Mouse (Mus musculus): ENCODE measurements around the gene Ppp1r17. TPM values are rescaled to one million over a fixed set of nuclear protein-coding genes. Genes with fewer than 3 reads are reported as not detected.

Gene Ppp1r17
- polyA plus RNA-seq, 1 experiment from 2014 or later = 5.6 TPM

DNA sequence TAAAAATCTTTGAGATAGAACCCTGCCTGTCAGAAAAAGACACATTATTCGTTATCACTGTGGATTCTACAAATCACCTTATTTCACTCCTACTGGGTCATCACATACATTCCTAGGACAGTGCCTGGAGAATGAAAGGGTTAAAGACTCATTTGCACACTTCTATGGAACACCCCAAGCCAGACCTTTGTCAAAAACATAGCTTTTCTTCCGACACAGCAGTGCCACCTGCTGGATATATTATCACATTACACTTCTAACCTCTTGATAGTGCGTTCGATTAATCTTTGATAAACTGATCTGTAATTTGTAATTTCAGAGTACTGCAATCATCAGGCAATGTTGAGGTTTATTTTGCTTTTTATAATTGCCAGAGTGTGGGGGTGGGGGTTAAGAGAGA is 31.8 kb downstream of the Ppp1r17 start:
- Histone ChIP-seq H3K4me1 (ENCODE audit: control insufficient read depth in 2 of 2, insufficient read depth in 2 of 2, low read length in 2 of 2) (no peaks in the 10 kb centered on the region), H3K9ac (ENCODE audit: low read length) (no peak overlapping the region), H3K4me2 (ENCODE audit: low read length) (no peak overlapping the region), H3K36me3 (ENCODE audit: control insufficient read depth, insufficient read depth, low read length) (no peaks in the 10 kb centered on the region), H3K27me3 (ENCODE audit: control insufficient read depth, insufficient read depth, low read length) (no peaks in the 10 kb centered on the region), H3K4me3 (ENCODE audit: control insufficient read depth in 1 of 2, insufficient read depth in 1 of 2, low read depth in 1 of 2, low read length in 2 of 2) (no peak overlapping the region), H3K27ac (replicated peaks in 1 of 2; ENCODE audit: control insufficient read depth in 1 of 2, insufficient read depth in 1 of 2, low read depth in 2 of 2, low read length in 2 of 2) (no peak overlapping the region), H3K9me3 (ENCODE audit: control insufficient read depth, low read length) (no peaks in the 10 kb centered on the region)
- no peak for ATAC-seq (ENCODE audit: insufficient number of reproducible peaks, insufficient read depth, low FRiP score, low read depth)
- 27% methylated on average over 4 of the region's 4 CpGs for WGBS

DNA sequence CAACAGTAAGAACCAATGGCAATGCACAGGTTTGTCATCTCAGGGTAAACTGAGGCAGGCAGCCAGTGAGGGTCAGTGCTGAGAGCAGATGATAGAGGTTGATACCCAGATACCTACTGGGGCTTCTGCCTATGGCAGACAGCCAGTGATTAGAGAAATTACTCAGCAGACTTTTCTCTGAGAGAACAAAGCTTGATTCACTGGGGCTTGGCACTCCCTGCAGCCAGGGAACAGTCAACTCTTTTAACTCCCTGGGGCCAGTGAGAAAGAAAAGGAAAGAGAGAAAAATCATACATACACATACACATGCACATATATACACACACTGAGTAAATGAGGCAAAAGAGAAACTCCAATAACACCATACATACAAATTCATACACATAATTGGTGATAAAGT is 46.4 kb downstream of the Ppp1r17 start:
- ATAC-seq (ENCODE audit: insufficient number of reproducible peaks, insufficient read depth, low FRiP score, low read depth) = no peak

DNA sequence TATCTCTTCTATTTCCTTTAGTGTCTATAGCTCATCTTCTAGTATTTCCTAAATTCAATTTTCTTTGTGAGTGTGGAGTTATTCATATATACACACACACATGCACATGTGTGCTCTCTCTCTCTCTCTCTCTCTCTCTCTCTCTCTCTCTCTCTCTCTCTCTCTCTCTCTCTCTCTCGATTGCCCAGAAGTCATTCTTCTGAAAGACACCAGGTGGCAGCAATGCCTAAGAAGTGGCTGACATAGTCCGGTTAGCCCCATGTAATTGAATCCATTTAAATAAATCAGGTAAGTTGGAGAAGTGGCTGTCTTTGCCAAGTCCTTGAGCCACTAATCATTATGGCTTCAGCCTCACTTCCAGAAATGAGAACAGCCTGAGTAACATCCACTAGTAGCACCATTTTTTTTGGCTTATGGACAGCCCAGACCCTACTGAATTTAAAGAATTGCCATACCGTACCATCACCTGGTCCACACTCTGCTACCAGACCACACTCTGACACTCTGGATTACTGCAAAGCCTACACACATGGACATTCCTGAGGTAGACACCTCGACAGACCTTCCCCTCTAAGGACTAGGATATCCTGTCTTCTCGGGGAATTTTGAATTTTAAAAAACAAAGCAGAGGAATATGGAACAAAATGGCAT is 49.5 kb downstream of the Ppp1r17 start:
- H3K9ac ChIP-seq (ENCODE audit: low read length) = no peak overlapping the region
- no peaks in the 10 kb centered on the region for H3K4me1 ChIP-seq (ENCODE audit: control insufficient read depth in 2 of 2, insufficient read depth in 2 of 2, low read length in 2 of 2)
- no peaks in the 10 kb centered on the region for H3K27me3 ChIP-seq (ENCODE audit: control insufficient read depth, insufficient read depth, low read length)
- 37% methylated on average over 5 of the region's 5 CpGs for WGBS
- no peak overlapping the region for H3K4me2 ChIP-seq (ENCODE audit: low read length)
- H3K27ac ChIP-seq (replicated peaks in 1 of 2; ENCODE audit: control insufficient read depth in 1 of 2, insufficient read depth in 1 of 2, low read depth in 2 of 2, low read length in 2 of 2) = no peak overlapping the region
- H3K36me3 ChIP-seq (ENCODE audit: control insufficient read depth, insufficient read depth, low read length) = no peaks in the 10 kb centered on the region
- no peak overlapping the region for H3K4me3 ChIP-seq (ENCODE audit: control insufficient read depth in 1 of 2, insufficient read depth in 1 of 2, low read depth in 1 of 2, low read length in 2 of 2)
- H3K9me3 ChIP-seq (ENCODE audit: control insufficient read depth, low read length) = no peaks in the 10 kb centered on the region
- no peak for ATAC-seq (ENCODE audit: insufficient number of reproducible peaks, insufficient read depth, low FRiP score, low read depth)

More for the DNA sequence above, 46.4 kb downstream of the Ppp1r17 start:
- H3K4me3 ChIP-seq (ENCODE audit: control insufficient read depth in 1 of 2, insufficient read depth in 1 of 2, low read depth in 1 of 2, low read length in 2 of 2) = no peak overlapping the region
- H3K4me2 ChIP-seq (ENCODE audit: low read length) = no peak overlapping the region
- no peak overlapping the region for H3K27ac ChIP-seq (replicated peaks in 1 of 2; ENCODE audit: control insufficient read depth in 1 of 2, insufficient read depth in 1 of 2, low read depth in 2 of 2, low read length in 2 of 2)
- H3K9ac ChIP-seq (ENCODE audit: low read length) = no peak overlapping the region
- no peaks in the 10 kb centered on the region for H3K27me3 ChIP-seq (ENCODE audit: control insufficient read depth, insufficient read depth, low read length)
- H3K9me3 ChIP-seq (ENCODE audit: control insufficient read depth, low read length) = no peaks in the 10 kb centered on the region
- H3K36me3 ChIP-seq (ENCODE audit: control insufficient read depth, insufficient read depth, low read length) = no peaks in the 10 kb centered on the region
- no peaks in the 10 kb centered on the region for H3K4me1 ChIP-seq (ENCODE audit: control insufficient read depth in 2 of 2, insufficient read depth in 2 of 2, low read length in 2 of 2)

DNA sequence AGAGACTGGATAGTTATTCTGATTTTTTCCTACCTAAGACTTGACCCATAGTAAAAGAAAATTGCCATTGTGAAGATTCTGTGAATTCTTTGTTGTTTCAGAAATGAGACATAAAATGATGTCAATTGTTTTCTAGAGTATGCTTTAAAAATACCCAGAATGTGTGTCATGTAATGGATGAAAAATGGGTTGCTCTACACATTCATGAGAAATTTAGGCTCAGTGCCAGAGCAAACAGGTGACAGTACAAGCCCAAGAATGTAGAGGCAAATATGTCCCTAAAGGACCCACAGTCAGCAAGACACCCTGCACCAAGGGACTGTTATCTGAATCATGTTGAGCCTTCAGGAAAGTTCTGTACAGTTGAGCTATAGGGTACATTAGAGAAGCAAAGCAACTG is 51.2 kb downstream of the Ppp1r17 start:
- ATAC-seq (ENCODE audit: insufficient number of reproducible peaks, insufficient read depth, low FRiP score, low read depth) = no peak
- no peaks in the 10 kb centered on the region for H3K36me3 ChIP-seq (ENCODE audit: control insufficient read depth, insufficient read depth, low read length)
- H3K9me3 ChIP-seq (ENCODE audit: control insufficient read depth, low read length) = no peaks in the 10 kb centered on the region
- no peak overlapping the region for H3K27ac ChIP-seq (replicated peaks in 1 of 2; ENCODE audit: control insufficient read depth in 1 of 2, insufficient read depth in 1 of 2, low read depth in 2 of 2, low read length in 2 of 2)
- H3K4me1 ChIP-seq (ENCODE audit: control insufficient read depth in 2 of 2, insufficient read depth in 2 of 2, low read length in 2 of 2) = no peaks in the 10 kb centered on the region
- no peaks in the 10 kb centered on the region for H3K27me3 ChIP-seq (ENCODE audit: control insufficient read depth, insufficient read depth, low read length)
- H3K4me2 ChIP-seq (ENCODE audit: low read length) = no peak overlapping the region
- H3K4me3 ChIP-seq (ENCODE audit: control insufficient read depth in 1 of 2, insufficient read depth in 1 of 2, low read depth in 1 of 2, low read length in 2 of 2) = no peak overlapping the region
- no peak overlapping the region for H3K9ac ChIP-seq (ENCODE audit: low read length)

GRCm38 (mm10) chr6:56076378-56076805 is 59.1 kb downstream of the Ppp1r17 start:
- Histone ChIP-seq H3K4me3 (ENCODE audit: control insufficient read depth in 1 of 2, insufficient read depth in 1 of 2, low read depth in 1 of 2, low read length in 2 of 2) (no peak overlapping the region), H3K27me3 (ENCODE audit: control insufficient read depth, insufficient read depth, low read length) (no peaks in the 10 kb centered on the region), H3K9me3 (ENCODE audit: control insufficient read depth, low read length) (no peaks in the 10 kb centered on the region), H3K9ac (ENCODE audit: low read length) (no peak overlapping the region), H3K4me1 (ENCODE audit: control insufficient read depth in 2 of 2, insufficient read depth in 2 of 2, low read length in 2 of 2) (0 out of 4 replicates have a peak, but pooled peaks cover 0 to 2% of the 10 kb centered on the region in 2 experiments), H3K36me3 (ENCODE audit: control insufficient read depth, insufficient read depth, low read length) (no peaks in the 10 kb centered on the region), H3K27ac (replicated peaks in 1 of 2; ENCODE audit: control insufficient read depth in 1 of 2, insufficient read depth in 1 of 2, low read depth in 2 of 2, low read length in 2 of 2) (no peak overlapping the region), H3K4me2 (ENCODE audit: low read length) (no peak overlapping the region)
- no peak; the same call in 1 of the 2 replicates for ATAC-seq (ENCODE audit: insufficient number of reproducible peaks, insufficient read depth, low FRiP score, low read depth)
- 31% methylated on average over 4 of the region's 4 CpGs for WGBS

Other genes with a start within 250 kb of the Ppp1r17 start
- gene Itprid1, start 180.6 kb upstream of the Ppp1r17 start, polyA plus RNA-seq (2014; fragmentation: Nextera tagmentation; extraction: Ambion mirVana) = not detected in 2 replicates